Mouse (Mus musculus) forebrain, embryonic 11.5 days (tissue): ENCODE measurements at regions not wholly inside any gene's neighbourhood (a gene's known extent, or its start where the extent isn't known, plus 50 kb on each side); places are given as distances from the start of the nearest gene placed in this dataset.

Source experiments
- ATAC-seq: fragments of 200-750 bp; cut with Nextera tagmentation; replicated peaks from 2 replicates; pipeline ENCODE4 v1.8.0; 2017; ENCODE audit warnings: moderate TSS enrichment; ENCODE audit not compliant: low FRiP score
- DNase-seq: peaks from one replicate; pipeline ENCODE4 v3.0.0-alpha.2; 2017; ENCODE audit warnings: low spot score
- H3K27ac ChIP-seq: fragments of 300-500 bp; sonication (generic); 2 replicates; pipeline ENCODE4 v1.5.1; 2014; ENCODE audit warnings: low read depth, low read length
- H3K27me3 ChIP-seq: fragments of 300-500 bp; sonication (generic); 2 replicates; pipeline ENCODE4 v1.6.1; 2014; ENCODE audit warnings: mild to moderate bottlenecking, low read length, mixed read lengths; ENCODE audit not compliant: control insufficient read depth, insufficient read depth
- H3K36me3 ChIP-seq: fragments of 300-500 bp; sonication (generic); 2 replicates; pipeline ENCODE4 v1.6.1; 2014; ENCODE audit warnings: mild to moderate bottlenecking, low read length, moderate library complexity, mixed read lengths; ENCODE audit not compliant: control insufficient read depth, insufficient read depth
- H3K4me1 ChIP-seq: fragments of 300-500 bp; sonication (generic); replicated peaks from 2 replicates; pipeline ENCODE4 v1.6.1; 2014; ENCODE audit warnings: low read length, mixed read lengths; ENCODE audit not compliant: control insufficient read depth, insufficient read depth
- H3K4me2 ChIP-seq: fragments of 300-500 bp; sonication (generic); 2 replicates; pipeline ENCODE4 v1.6.1; 2014; ENCODE audit warnings: low read depth, mild to moderate bottlenecking, low read length, moderate library complexity, mixed read lengths; ENCODE audit not compliant: severe bottlenecking
- H3K4me3 ChIP-seq: fragments of 300-500 bp; sonication (generic); 2 replicates; pipeline ENCODE4 v1.5.1; 2014; ENCODE audit warnings: low read depth, low read length
- H3K9ac ChIP-seq: fragments of 300-500 bp; sonication (generic); 2 replicates; pipeline ENCODE4 v1.6.1; 2014; ENCODE audit warnings: low read length
- H3K9me3 ChIP-seq: fragments of 300-500 bp; sonication (generic); 2 replicates; pipeline ENCODE4 v1.6.1; 2016; ENCODE audit warnings: low read length, mixed read lengths; ENCODE audit not compliant: control insufficient read depth
- WGBS: fragments of 180-500 bp; shearing (Covaris S2); extraction: QIAGEN DNeasy Blood & Tissue Kit; methylation state at CpG from one replicate; pipeline ENCODE4 v1.1.7; 2014; 5-methylcytosine and 5-hydroxymethylcytosine counted together

GRCm38 (mm10) chrX:11826737-11827408 is 333.3 kb downstream of the Bcor start:
- Histone ChIP-seq H3K36me3 (no peaks in the 10 kb centered on the region), H3K9ac (no peak overlapping the region), H3K27me3 (peaks cover 10% of the 10 kb centered on the region), H3K9me3 (no peaks in the 10 kb centered on the region), H3K4me2 (peak overlapping the region; percentile 21; the same call in 1 of the 2 replicates), H3K4me3 (no peak overlapping the region), H3K4me1 (0 out of 2 replicates have a peak, but pooled peaks cover 2% of the 10 kb centered on the region), H3K27ac (no peak overlapping the region)
- WGBS: 24% methylated on average over 20 of the region's 20 CpGs
- DNase-seq (no peak), ATAC-seq (peak; percentile 74)

- peaks cover 4% of the 10 kb centered on the region; the same call in 1 of the 2 replicates for H3K27me3 ChIP-seq
Measured at GRCm38 (mm10) chrX:11829411-11830002, 330.6 kb downstream of the Bcor start.

GRCm38 (mm10) chrX:11837566-11837965 is 322.6 kb downstream of the Bcor start:
- H3K9ac ChIP-seq: no peak overlapping the region
- H3K27me3 ChIP-seq: no peaks in the 10 kb centered on the region

More at GRCm38 (mm10) chrX:11829411-11830002, 330.6 kb downstream of the Bcor start:
- Histone ChIP-seq H3K4me2 (no peak overlapping the region), H3K36me3 (no peaks in the 10 kb centered on the region), H3K9ac (no peak overlapping the region), H3K27ac (no peak overlapping the region), H3K4me3 (no peak overlapping the region), H3K9me3 (no peaks in the 10 kb centered on the region), H3K4me1 (0 out of 2 replicates have a peak, but pooled peaks cover 2% of the 10 kb centered on the region)
- no peak for DNase-seq
- 83% methylated on average over 12 of the region's 12 CpGs for WGBS
- no peak for ATAC-seq

GRCm38 (mm10) chrX:11839665-11840245 is 320.4 kb downstream of the Bcor start:
- Histone ChIP-seq H3K36me3 (no peaks in the 10 kb centered on the region), H3K4me1 (no peaks in the 10 kb centered on the region), H3K9ac (no peak overlapping the region), H3K9me3 (no peaks in the 10 kb centered on the region), H3K27me3 (no peaks in the 10 kb centered on the region; the same call in none of the 2 replicates), H3K4me3 (no peak overlapping the region), H3K4me2 (no peak overlapping the region), H3K27ac (no peak overlapping the region)
- DNase-seq (no peak), ATAC-seq (no peak)
- WGBS: 77% methylated on average over 12 of the region's 12 CpGs

More at GRCm38 (mm10) chrX:11837566-11837965, 322.6 kb downstream of the Bcor start:
- WGBS: 67% methylated on average over 5 of the region's 5 CpGs
- Histone ChIP-seq H3K36me3 (no peaks in the 10 kb centered on the region), H3K4me1 (no peaks in the 10 kb centered on the region), H3K4me2 (no peak overlapping the region), H3K4me3 (no peak overlapping the region), H3K27ac (no peak overlapping the region), H3K9me3 (no peaks in the 10 kb centered on the region)
- ATAC-seq (no peak), DNase-seq (no peak)

GRCm38 (mm10) chrX:11840319-11841035 is 319.7 kb downstream of the Bcor start:
- ATAC-seq (no peak), DNase-seq (no peak)
- Histone ChIP-seq H3K36me3 (no peaks in the 10 kb centered on the region), H3K4me2 (no peak overlapping the region), H3K9ac (no peak overlapping the region), H3K27me3 (no peaks in the 10 kb centered on the region; the same call in none of the 2 replicates), H3K4me1 (no peaks in the 10 kb centered on the region), H3K9me3 (no peaks in the 10 kb centered on the region), H3K27ac (no peak overlapping the region), H3K4me3 (no peak overlapping the region)
- 69% methylated on average over 11 of the region's 11 CpGs for WGBS

GRCm38 (mm10) chrX:11845566-11845965 is 314.6 kb downstream of the Bcor start:
- H3K9me3 ChIP-seq: no peaks in the 10 kb centered on the region
- no peak for DNase-seq
- no peak for ATAC-seq
- no peak overlapping the region for H3K4me2 ChIP-seq
- H3K4me3 ChIP-seq: no peak overlapping the region
- H3K9ac ChIP-seq: no peak overlapping the region
- H3K27ac ChIP-seq: no peak overlapping the region
- H3K27me3 ChIP-seq: no peaks in the 10 kb centered on the region; the same call in none of the 2 replicates
- H3K4me1 ChIP-seq: no peaks in the 10 kb centered on the region
- WGBS: 61% methylated on average over 2 of the region's 2 CpGs
- no peaks in the 10 kb centered on the region for H3K36me3 ChIP-seq

GRCm38 (mm10) chrX:11855910-11856309 is 304.2 kb downstream of the Bcor start:
- no peak for ATAC-seq

GRCm38 (mm10) chrX:11859396-11859795 is 300.8 kb downstream of the Bcor start:
- Histone ChIP-seq H3K27me3 (peaks cover 3% of the 10 kb centered on the region; the same call in 1 of the 2 replicates), H3K27ac (no peak overlapping the region), H3K4me2 (no peak overlapping the region), H3K36me3 (no peaks in the 10 kb centered on the region), H3K9me3 (no peaks in the 10 kb centered on the region), H3K4me3 (no peak overlapping the region), H3K9ac (no peak overlapping the region), H3K4me1 (peaks cover 3% of the 10 kb centered on the region; the same call in 1 of the 2 replicates)
- DNase-seq (no peak), ATAC-seq (no peak)
- 59% methylated on average over 9 of the region's 9 CpGs for WGBS

More at GRCm38 (mm10) chrX:11855910-11856309, 304.2 kb downstream of the Bcor start:
- WGBS: 78% methylated on average over 4 of the region's 4 CpGs
- Histone ChIP-seq H3K9ac (no peak overlapping the region), H3K9me3 (no peaks in the 10 kb centered on the region), H3K4me1 (no peaks in the 10 kb centered on the region), H3K4me2 (no peak overlapping the region), H3K36me3 (no peaks in the 10 kb centered on the region), H3K4me3 (no peak overlapping the region), H3K27ac (no peak overlapping the region), H3K27me3 (no peaks in the 10 kb centered on the region; the same call in 1 of the 2 replicates)
- no peak for DNase-seq
